Mouse (Mus musculus) ES-Bruce4 (cell line): ENCODE measurements around the gene Sun5. TPM values are rescaled to one million over a fixed set of nuclear protein-coding genes. Genes with fewer than 3 reads are reported as not detected.

ENCODE experiments used
- H3K27ac ChIP-seq: 2 replicates; pipeline ENCODE4 v1.5.1; 2012; ENCODE audit warnings: low read length, inconsistent platforms; ENCODE audit not compliant: insufficient read depth
- H3K27me3 ChIP-seq: 2 replicates; pipeline ENCODE4 v1.6.1; 2012; ENCODE audit warnings: mild to moderate bottlenecking, low read length, inconsistent platforms; ENCODE audit not compliant: control insufficient read depth, poor library complexity, insufficient read depth, severe bottlenecking
- H3K36me3 ChIP-seq: 2 replicates; pipeline ENCODE4 v1.6.1; 2012; ENCODE audit warnings: inconsistent platforms, mild to moderate bottlenecking, low read length, moderate library complexity; ENCODE audit not compliant: control insufficient read depth, poor library complexity, insufficient read depth, severe bottlenecking
- H3K4me1 ChIP-seq: one replicate; pipeline ENCODE4 v1.8.1; 2011; ENCODE audit warnings: low read length; ENCODE audit not compliant: control insufficient read depth, insufficient read depth
- H3K4me3 ChIP-seq: 2 replicates; pipeline ENCODE4 v1.5.1; 2011; ENCODE audit warnings: low read depth, mild to moderate bottlenecking, low read length
- H3K9ac ChIP-seq: 2 replicates; pipeline ENCODE4 v1.6.1; 2012; ENCODE audit warnings: low read depth, mild to moderate bottlenecking, inconsistent platforms; ENCODE audit not compliant: poor library complexity, severe bottlenecking
- H3K9me3 ChIP-seq: replicated peaks from 2 replicates; pipeline ENCODE4 v1.6.1; 2012; ENCODE audit warnings: mild to moderate bottlenecking, low read length, inconsistent platforms; ENCODE audit not compliant: control insufficient read depth, poor library complexity, insufficient read depth, severe bottlenecking
- CTCF ChIP-seq: IDR thresholded peaks from one replicate; pipeline ENCODE4 v1.8.1; 2011; ENCODE audit warnings: low read depth, low read length
- EP300 ChIP-seq: IDR thresholded peaks from 2 replicates; pipeline ENCODE4 v1.6.1; 2011; ENCODE audit warnings: low read depth, low read length; ENCODE audit not compliant: insufficient read depth
- POLR2A ChIP-seq: IDR thresholded peaks from one replicate; pipeline ENCODE4 v1.8.1; 2011; ENCODE audit warnings: low read length; ENCODE audit not compliant: insufficient read depth
- polyA plus RNA-seq: library from polyadenylated mRNA; stranded (reverse); fragments of >200 nt; gene quantifications from 2 replicates; pipeline ENCODE4 v1.2.4, GENCODE M21; 2011; ENCODE audit warnings: low read depth; ENCODE audit not compliant: missing spikeins, insufficient read depth, insufficient read length

Sun5 gene
- polyA plus RNA-seq, 1 experiment = not detected

DNA sequence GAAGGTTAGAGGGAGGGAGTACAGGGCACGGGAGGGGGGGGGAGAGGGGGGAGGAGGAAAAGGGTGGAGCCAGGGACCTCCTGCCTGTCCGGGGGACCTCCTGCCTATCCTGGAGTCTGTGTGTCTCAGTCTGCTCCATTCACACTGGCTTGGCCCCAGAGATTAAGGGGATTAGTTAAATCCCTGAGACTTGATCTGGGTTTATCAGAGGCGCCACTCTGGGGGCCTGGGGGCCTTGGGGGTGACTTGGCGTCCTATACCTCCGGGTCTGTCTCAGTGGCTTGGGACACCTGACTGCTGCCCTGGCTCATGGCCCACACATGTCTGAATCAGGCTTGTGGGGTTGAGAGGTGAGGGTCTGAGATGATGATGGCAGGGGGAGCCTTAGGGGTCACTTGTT lies 17.3 kb downstream of the Sun5 start:
- H3K27ac ChIP-seq = no peak overlapping the region
- TF ChIP-seq CTCF (no peak), EP300 (no peak), POLR2A (no peak)
- no peak overlapping the region for H3K4me3 ChIP-seq
- H3K27me3 ChIP-seq = no peaks in the 10 kb centered on the region
- H3K9ac ChIP-seq = no peak overlapping the region
- no peaks in the 10 kb centered on the region for H3K36me3 ChIP-seq
- H3K4me1 ChIP-seq = no peaks in the 10 kb centered on the region
- no peaks in the 10 kb centered on the region for H3K9me3 ChIP-seq

- no peaks in the 10 kb centered on the region for H3K4me1 ChIP-seq
- no peaks in the 10 kb centered on the region for H3K9me3 ChIP-seq
- no peaks in the 10 kb centered on the region for H3K36me3 ChIP-seq
- TF ChIP-seq EP300 = no peak
- no peak for TF ChIP-seq POLR2A
- TF ChIP-seq CTCF = peak; percentile 42
- no peak overlapping the region for H3K4me3 ChIP-seq
- no peak overlapping the region for H3K27ac ChIP-seq
- H3K9ac ChIP-seq = no peak overlapping the region
- H3K27me3 ChIP-seq = no peaks in the 10 kb centered on the region
Measured at GRCm38 (mm10) chr2:153851030-153851360, 19.9 kb downstream of the Sun5 start.

DNA sequence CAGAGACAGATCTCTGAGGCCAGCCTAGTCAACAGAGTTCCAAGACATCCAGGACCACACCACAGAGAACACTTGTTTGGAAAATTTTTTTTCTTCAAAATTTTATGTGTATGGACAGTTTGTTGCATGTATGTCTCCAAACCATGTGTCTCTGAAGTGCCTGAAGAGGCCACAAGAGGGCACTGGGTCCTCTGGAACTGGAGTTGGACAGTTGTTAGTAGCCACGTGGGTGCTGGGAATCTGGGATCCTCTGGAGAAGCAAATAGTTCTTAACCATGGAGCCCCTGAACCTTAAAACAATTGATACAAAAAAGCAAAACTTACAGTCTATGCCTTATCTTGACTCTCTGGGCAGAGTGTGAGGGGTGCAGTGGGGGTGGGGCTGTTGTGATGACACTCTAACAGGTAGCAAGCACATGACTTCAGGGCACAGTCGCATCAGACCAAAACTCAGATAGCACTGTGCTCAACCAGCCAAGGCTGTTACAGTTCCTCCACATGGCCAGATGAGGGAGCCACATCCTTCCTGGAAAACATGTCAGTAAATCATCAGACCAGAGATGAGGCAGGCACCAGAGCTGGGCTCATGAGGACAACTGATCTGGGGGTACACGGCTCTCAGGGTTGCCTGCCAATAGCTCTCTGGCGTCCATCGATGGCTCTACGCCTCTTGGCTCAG lies 20.4 kb downstream of the Sun5 start:
- no peaks in the 10 kb centered on the region for H3K4me1 ChIP-seq
- no peak overlapping the region for H3K4me3 ChIP-seq
- TF ChIP-seq EP300 (no peak), CTCF (peak; percentile 56)
- H3K27ac ChIP-seq = no peak overlapping the region
- H3K9me3 ChIP-seq = no peaks in the 10 kb centered on the region
- H3K36me3 ChIP-seq = no peaks in the 10 kb centered on the region
- no peak overlapping the region for H3K9ac ChIP-seq
- H3K27me3 ChIP-seq = no peaks in the 10 kb centered on the region

DNA sequence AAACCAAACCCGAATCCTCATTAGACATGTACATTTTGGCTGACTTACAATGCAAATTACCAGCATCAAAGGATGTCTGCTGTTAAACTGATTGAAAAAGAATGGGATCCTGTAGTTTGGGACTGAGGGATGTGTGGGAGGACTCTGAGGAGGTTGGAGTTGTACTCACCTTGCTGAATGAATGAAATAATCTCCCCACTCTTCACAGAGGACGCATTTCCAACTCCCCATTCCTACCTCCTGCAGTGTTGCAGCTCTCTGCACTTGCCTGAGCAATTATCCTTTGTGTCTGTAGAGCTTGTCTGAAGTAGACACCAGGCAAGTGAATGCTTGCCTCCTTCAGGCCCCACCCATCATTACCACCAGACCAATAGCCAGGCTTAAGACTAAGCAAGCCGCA lies 22.5 kb downstream of the Sun5 start:
- TF ChIP-seq EP300 = no peak
- no peak for TF ChIP-seq CTCF
- no peak for TF ChIP-seq POLR2A
- H3K4me1 ChIP-seq = no peaks in the 10 kb centered on the region

GRCm38 (mm10) chr2:153842854-153843253 lies 28.0 kb downstream of the Sun5 start:
- H3K4me3 ChIP-seq = no peak overlapping the region
- H3K9me3 ChIP-seq = no peaks in the 10 kb centered on the region
- H3K27ac ChIP-seq = no peak overlapping the region
- TF ChIP-seq EP300 (no peak), POLR2A (no peak), CTCF (no peak)
- no peaks in the 10 kb centered on the region for H3K4me1 ChIP-seq
- H3K36me3 ChIP-seq = no peaks in the 10 kb centered on the region
- no peaks in the 10 kb centered on the region for H3K27me3 ChIP-seq
- no peak overlapping the region for H3K9ac ChIP-seq

More for the DNA sequence above, 22.5 kb downstream of the Sun5 start:
- no peak overlapping the region for H3K9ac ChIP-seq
- no peak overlapping the region for H3K27ac ChIP-seq
- no peaks in the 10 kb centered on the region for H3K36me3 ChIP-seq
- H3K27me3 ChIP-seq = no peaks in the 10 kb centered on the region
- H3K9me3 ChIP-seq = no peaks in the 10 kb centered on the region
- H3K4me3 ChIP-seq = no peak overlapping the region

GRCm38 (mm10) chr2:153833291-153833690 lies 37.6 kb downstream of the Sun5 start:
- Histone ChIP-seq H3K4me1 (no peaks in the 10 kb centered on the region), H3K4me3 (no peak overlapping the region), H3K27me3 (no peaks in the 10 kb centered on the region; the same call in 1 of the 2 replicates), H3K9me3 (no peaks in the 10 kb centered on the region), H3K36me3 (no peaks in the 10 kb centered on the region), H3K9ac (no peak overlapping the region), H3K27ac (no peak overlapping the region)
- TF ChIP-seq CTCF (no peak), POLR2A (no peak), EP300 (no peak)

DNA sequence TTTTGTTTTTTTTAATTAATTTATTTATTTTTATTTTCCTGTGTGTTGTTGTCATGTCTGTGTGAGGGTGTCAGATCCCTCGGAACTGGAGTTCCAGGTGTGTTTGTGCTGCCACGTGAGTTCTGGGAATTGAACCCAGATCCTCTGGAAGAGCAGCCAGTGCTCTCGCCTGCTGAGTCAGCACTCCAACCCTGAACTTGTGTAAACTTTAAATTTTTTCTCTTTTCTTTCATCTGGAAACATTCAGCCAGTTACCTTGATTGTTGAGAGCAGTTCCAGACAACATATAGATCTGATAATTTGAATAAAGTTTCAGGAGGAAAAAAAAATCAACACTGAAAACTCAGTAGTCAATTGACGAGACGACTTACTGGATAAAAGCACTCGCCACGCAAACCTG lies 42.2 kb downstream of the Sun5 start:
- Histone ChIP-seq H3K4me3 (no peak overlapping the region), H3K27ac (no peak overlapping the region), H3K36me3 (no peaks in the 10 kb centered on the region), H3K9me3 (no peaks in the 10 kb centered on the region), H3K4me1 (no peaks in the 10 kb centered on the region), H3K27me3 (no peaks in the 10 kb centered on the region; the same call in 1 of the 2 replicates), H3K9ac (no peak overlapping the region)
- no peak for TF ChIP-seq CTCF
- no peak for TF ChIP-seq POLR2A
- no peak for TF ChIP-seq EP300
